Mouse (Mus musculus): ENCODE results near the gene Mllt10. TPM values are rescaled to one million over a fixed set of nuclear protein-coding genes. Genes with fewer than 3 reads are reported as not detected.

Mllt10 gene
- total RNA-seq, 2 experiments from 2014 or later = 21.7 to 33.1 TPM

GRCm38 (mm10) chr2:18201820-18202462, 146.9 kb downstream of the Mllt10 start:
- no peak for DNase-seq

GRCm38 (mm10) chr2:18202923-18203322, 147.9 kb downstream of the Mllt10 start:
- DNase-seq = no peak

GRCm38 (mm10) chr2:18205118-18205517, 150.1 kb downstream of the Mllt10 start:
- DNase-seq = peak; percentile 61

GRCm38 (mm10) chr2:18206811-18207210, 151.8 kb downstream of the Mllt10 start:
- DNase-seq = no peak

- DNase-seq = no peak
Measured at GRCm38 (mm10) chr2:18208578-18208977, 153.5 kb downstream of the Mllt10 start.

GRCm38 (mm10) chr2:18209211-18209823, 154.3 kb downstream of the Mllt10 start:
- DNase-seq = no peak

- no peak for DNase-seq
Measured at GRCm38 (mm10) chr2:18209948-18210347, 154.9 kb downstream of the Mllt10 start.

- DNase-seq = no peak
Measured at GRCm38 (mm10) chr2:18214031-18214430, 159.0 kb downstream of the Mllt10 start.

- peak; percentile 69 for DNase-seq
Measured at GRCm38 (mm10) chr2:18217867-18218266, 162.8 kb downstream of the Mllt10 start.

GRCm38 (mm10) chr2:18218500-18218899, 163.5 kb downstream of the Mllt10 start:
- no peak for DNase-seq

- no peak for DNase-seq
Measured at GRCm38 (mm10) chr2:18219136-18219535, 164.1 kb downstream of the Mllt10 start.

- DNase-seq = no peak
Measured at GRCm38 (mm10) chr2:18219569-18219968, 164.5 kb downstream of the Mllt10 start.

- no peak for DNase-seq
Measured at GRCm38 (mm10) chr2:18228486-18229062, 173.5 kb downstream of the Mllt10 start.

- no peak for DNase-seq
Measured at GRCm38 (mm10) chr2:18229279-18229678, 174.2 kb downstream of the Mllt10 start.

GRCm38 (mm10) chr2:18231143-18231542, 176.1 kb downstream of the Mllt10 start:
- no peak for DNase-seq

GRCm38 (mm10) chr2:18232883-18233567, 178.0 kb downstream of the Mllt10 start:
- DNase-seq = no peak

- no peak for DNase-seq
Measured at GRCm38 (mm10) chr2:18235524-18235923, 180.5 kb downstream of the Mllt10 start.

- no peak for DNase-seq
Measured at GRCm38 (mm10) chr2:18249224-18249623, 194.2 kb downstream of the Mllt10 start.

Small RNA genes lying within 50 kb of the gene (microRNA-seq; reads per million reads assigned to microRNA genes)
- gene Gm23638 (0 reads per million in 2 experiments), gene Mir7655 (0.50 to 1.3 reads per million in 2 experiments)

Other genes starting within 250 kb of the Mllt10 start
- gene H2al2a, start 58.3 kb upstream of the Mllt10 start, total RNA-seq (2021) = not detected
- 1 to 10 TPM; 2.2 to 2.7 TPM for gene A930004D18Rik, start 17.5 kb upstream of the Mllt10 start, total RNA-seq (2021)
- gene Skida1, start 6.2 kb upstream of the Mllt10 start, total RNA-seq (2021) = 1 to 10 TPM; 2.0 to 2.1 TPM